Mouse (Mus musculus) E14TG2a.4 (cell line): ENCODE data around the gene Pip4k2a.

ENCODE experiments used
- CTCF ChIP-seq: conservative IDR thresholded peaks from 2 replicates; pipeline ENCODE4 v1.5.1; 2014; ENCODE audit warnings: low read length
- NANOG ChIP-seq: IDR thresholded peaks from 2 replicates; pipeline ENCODE4 v1.6.1; 2014; ENCODE audit warnings: borderline replicate concordance, low read length, mixed read lengths

DNA sequence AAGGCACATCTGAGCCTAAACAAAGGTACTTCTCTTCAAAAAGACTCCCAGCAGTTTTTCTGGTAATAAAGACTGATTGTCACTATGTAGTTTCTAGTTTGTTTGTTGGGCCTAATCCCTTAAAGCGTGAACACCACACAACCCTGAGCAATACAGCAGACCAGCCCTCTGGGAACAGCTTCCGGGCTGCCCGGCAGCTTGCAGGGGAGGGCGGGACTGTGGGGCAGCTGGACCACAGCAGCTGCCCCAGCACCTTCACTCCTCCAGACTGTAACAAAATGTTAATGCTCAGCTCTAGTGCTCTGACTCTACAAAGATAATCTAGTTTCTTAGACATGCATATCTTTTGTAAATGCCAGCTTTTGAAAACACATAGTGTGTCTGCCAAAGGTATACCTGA, 42.9 kb downstream of the Pip4k2a start:
- TF ChIP-seq CTCF: no peak
- no peak for TF ChIP-seq NANOG
